Mouse (Mus musculus): ENCODE measurements around the gene Tmem106a.
A peak's percentile ranks its signal among the peaks of the same experiment; 100 is the strongest.

Tmem106a gene

DNA sequence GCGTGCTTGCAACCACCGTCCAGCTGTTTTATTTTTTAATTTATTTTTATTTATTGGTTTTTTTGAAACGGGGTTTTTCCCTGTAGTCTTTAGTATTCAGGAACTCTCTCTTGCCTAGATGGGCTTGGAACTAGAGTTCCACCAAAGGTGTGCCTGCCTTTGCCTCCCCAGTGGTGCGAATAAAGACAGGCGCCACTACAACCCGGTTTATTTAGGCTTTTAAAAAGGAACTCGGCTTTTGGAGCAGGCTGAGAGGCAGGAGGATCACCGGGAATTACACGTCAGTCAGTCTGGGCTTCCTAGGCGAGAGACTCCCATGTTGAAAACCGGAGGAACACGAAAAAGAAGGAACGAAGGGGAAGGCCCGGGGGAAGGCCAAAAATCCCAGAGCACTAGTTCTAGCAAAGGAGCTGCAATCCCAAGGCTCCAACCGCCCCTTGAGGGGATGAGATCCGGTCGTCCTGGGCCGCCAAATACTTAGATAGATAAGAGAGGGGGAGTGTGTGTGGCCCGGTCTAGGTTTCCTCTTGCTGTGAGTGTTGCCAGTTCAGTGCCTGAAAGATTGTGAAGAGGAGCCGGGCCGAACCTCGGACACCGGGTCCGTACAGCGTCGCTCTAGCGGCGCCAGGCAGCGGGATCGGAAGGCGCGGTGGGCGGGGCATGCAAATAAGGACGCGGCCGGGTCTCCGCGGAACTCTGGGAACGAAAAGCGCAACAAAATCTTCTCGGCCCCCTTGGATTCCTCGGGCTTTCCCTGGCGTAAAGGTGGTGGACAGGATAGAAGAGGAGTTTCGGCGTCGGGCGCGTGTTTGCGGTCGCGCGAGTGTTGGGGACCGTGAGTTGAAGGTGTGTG is 59.0 kb downstream of the Tmem106a start:
- peak in 1 of 2 experiments; percentile 79 for DNase-seq (ENCODE audit: low spot score in 2 of 2)

All from left cerebral cortex, adult 9 months (tissue).